Mouse (Mus musculus): ENCODE measurements around the gene Gng12.

DNA sequence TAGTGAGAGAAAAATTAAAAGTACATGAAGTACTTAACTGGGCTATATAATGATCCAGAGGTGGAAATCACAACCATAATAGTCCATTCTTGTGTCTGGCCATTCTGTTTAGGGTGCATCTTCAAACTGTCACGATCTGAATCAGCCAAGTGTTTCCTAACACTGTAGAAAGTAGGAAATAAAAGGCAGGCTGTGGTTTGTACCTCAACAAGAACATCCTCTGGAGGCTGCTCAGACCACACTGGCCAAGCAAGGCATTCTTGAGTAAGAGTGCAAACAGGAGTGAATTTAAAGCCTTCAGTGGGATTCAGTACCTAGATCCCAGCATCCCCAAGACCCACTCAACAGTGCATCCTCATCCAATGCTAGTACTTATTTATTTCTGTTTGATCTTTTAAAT is 1.2 kb upstream of the Gng12 start:
- no peak for TF ChIP-seq POLR2A (IDR thresholded peaks at IDR 0.05; ENCODE audit: extremely low read depth, insufficient read depth, low read length)
- no peak for TF ChIP-seq CTCF (IDR thresholded peaks at IDR 0.05; ENCODE audit: low read depth, low read length)

Data from liver, adult 2 months (tissue).